ENCODE assay signal across 24 mouse cellular contexts in genomic region chr5:151228367-151229005, GRCm38 (mm10). TPM values are rescaled to one million over a fixed set of nuclear protein-coding genes. Genes with fewer than 3 reads are reported as not detected.
A peak's percentile ranks its signal among the peaks of the same experiment; 100 is the strongest.
DNase-seq lines count a peak whose midpoint lies in the region; ATAC-seq and TF ChIP-seq lines count a peak whose summit lies in the region.
"Had no signal": no experiment of that assay in that cellular context is flagged by ENCODE, and none has a peak within 500 bp of the region (broad histone marks: within the 10 kb centered on the region; RNA-seq: fewer than 3 reads in every experiment).

No protein-coding gene starts in this region.

- no peak overlapping the region for H3K27ac ChIP-seq in forebrain, embryonic 14.5 days (ENCODE audit: low read depth, low read length)
- no peak overlapping the region for H3K27ac ChIP-seq in forebrain, embryonic 11.5 days (ENCODE audit: low read depth, low read length)
- H3K27ac ChIP-seq in intestine, embryonic 14.5 days (ENCODE audit: low read depth), result no peak overlapping the region
- no peak overlapping the region for H3K27ac ChIP-seq in intestine, embryonic 15.5 days
- no peak overlapping the region for H3K27ac ChIP-seq in testis, adult 2 months (ENCODE audit: control insufficient read depth, insufficient read depth, low read depth, low read length)
- H3K27ac ChIP-seq in limb, embryonic 10.5 days, result no peak overlapping the region
- H3K27ac ChIP-seq: hindbrain, embryonic 12.5 days; limb, embryonic 15.5 days; liver, embryonic 14.5 days; stomach, postnatal 0 days had no signal

- peaks cover 6% of the 10 kb centered on the region; the same call in 1 of the 2 replicates for H3K4me1 ChIP-seq in forebrain, embryonic 14.5 days (ENCODE audit: control insufficient read depth, insufficient read depth, low read length)
- 0 out of 2 replicates have a peak, but pooled peaks cover 4% of the 10 kb centered on the region for H3K4me1 ChIP-seq in forebrain, embryonic 11.5 days (replicated peaks; ENCODE audit: control insufficient read depth, insufficient read depth, low read length)
- H3K4me1 ChIP-seq in intestine, embryonic 14.5 days (replicated peaks; ENCODE audit: control insufficient read depth, insufficient read depth, low read length), result peaks cover 3% of the 10 kb centered on the region; the same call in 1 of the 2 replicates
- 0 out of 2 replicates have a peak, but pooled peaks cover 3% of the 10 kb centered on the region for H3K4me1 ChIP-seq in intestine, embryonic 15.5 days (replicated peaks)
- H3K4me1 ChIP-seq in testis, adult 2 months (ENCODE audit: control insufficient read depth, insufficient read depth, low read length), result peaks cover 9% of the 10 kb centered on the region
- peaks cover 11% of the 10 kb centered on the region for H3K4me1 ChIP-seq in limb, embryonic 10.5 days
- H3K4me1 ChIP-seq: heart, embryonic 12.5 days had no signal

- H3K4me2 ChIP-seq in forebrain, embryonic 14.5 days (ENCODE audit: low read length), result no peak overlapping the region
- H3K4me2 ChIP-seq in forebrain, embryonic 11.5 days (ENCODE audit: low read depth, low read length, severe bottlenecking), result no peak overlapping the region
- H3K4me2 ChIP-seq in intestine, embryonic 14.5 days (ENCODE audit: low read length), result no peak overlapping the region
- H3K4me2 ChIP-seq in intestine, embryonic 15.5 days (replicated peaks), result no peak overlapping the region
- H3K4me2 ChIP-seq: heart, embryonic 12.5 days; hindbrain, embryonic 12.5 days; limb, embryonic 15.5 days; lung, embryonic 14.5 days had no signal

- H3K9ac ChIP-seq in forebrain, embryonic 14.5 days (ENCODE audit: low read length), result no peak overlapping the region
- H3K9ac ChIP-seq in forebrain, embryonic 11.5 days (ENCODE audit: low read length), result no peak overlapping the region
- H3K9ac ChIP-seq in intestine, embryonic 14.5 days (ENCODE audit: low read length), result no peak overlapping the region
- H3K9ac ChIP-seq in intestine, embryonic 15.5 days, result no peak overlapping the region
- H3K9ac ChIP-seq: heart, embryonic 12.5 days; hindbrain, embryonic 12.5 days; limb, embryonic 15.5 days; liver, embryonic 14.5 days; lung, embryonic 14.5 days had no signal

- ATAC-seq in forebrain, embryonic 14.5 days, result no peak
- ATAC-seq in forebrain, embryonic 11.5 days (replicated peaks; ENCODE audit: low FRiP score), result no peak
- ATAC-seq in intestine, embryonic 14.5 days (replicated peaks; ENCODE audit: low FRiP score, low TSS enrichment, low read depth), result no peak
- ATAC-seq in intestine, embryonic 15.5 days, result no peak
- ATAC-seq: intestine, postnatal 0 days had no signal

- 54% methylated on average over 13 of the region's 13 CpGs for WGBS in forebrain, embryonic 14.5 days
- 66% methylated on average over 13 of the region's 13 CpGs for WGBS in forebrain, embryonic 11.5 days
- WGBS in intestine, embryonic 14.5 days, result 81% methylated on average over 13 of the region's 13 CpGs
- WGBS in intestine, embryonic 15.5 days, result 78% methylated on average over 13 of the region's 13 CpGs
- 80% methylated on average over 13 of the region's 13 CpGs for WGBS in limb, embryonic 10.5 days

- no peak overlapping the region for H3K4me3 ChIP-seq in forebrain, embryonic 14.5 days (ENCODE audit: low read depth, low read length)
- H3K4me3 ChIP-seq in forebrain, embryonic 11.5 days (ENCODE audit: low read depth, low read length), result no peak overlapping the region
- H3K4me3 ChIP-seq in intestine, embryonic 14.5 days (ENCODE audit: low read depth, low read length), result no peak overlapping the region
- no peak overlapping the region for H3K4me3 ChIP-seq in intestine, embryonic 15.5 days (replicated peaks)
- peak overlapping the region; percentile 30 for H3K4me3 ChIP-seq in testis, adult 2 months (ENCODE audit: control insufficient read depth, low read depth, low read length)
- no peak overlapping the region for H3K4me3 ChIP-seq in limb, embryonic 10.5 days
- H3K4me3 ChIP-seq: heart, embryonic 12.5 days; hindbrain, embryonic 12.5 days; limb, embryonic 15.5 days; megakaryocyte, embryonic 14.5 days had no signal

- H3K36me3 ChIP-seq in forebrain, embryonic 14.5 days (ENCODE audit: control insufficient read depth, insufficient read depth, low read length), result no peaks in the 10 kb centered on the region
- no peaks in the 10 kb centered on the region for H3K36me3 ChIP-seq in forebrain, embryonic 11.5 days (ENCODE audit: control insufficient read depth, insufficient read depth, low read length)
- H3K36me3 ChIP-seq in intestine, embryonic 14.5 days (ENCODE audit: control insufficient read depth, insufficient read depth, low read length), result no peaks in the 10 kb centered on the region
- H3K36me3 ChIP-seq in intestine, embryonic 15.5 days, result no peaks in the 10 kb centered on the region
- H3K36me3 ChIP-seq in testis, adult 2 months (ENCODE audit: control insufficient read depth, insufficient read depth, low read length), result no peaks in the 10 kb centered on the region
- H3K36me3 ChIP-seq in limb, embryonic 10.5 days, result no peaks in the 10 kb centered on the region
- H3K36me3 ChIP-seq: heart, embryonic 12.5 days; hindbrain, embryonic 12.5 days; limb, embryonic 15.5 days had no signal

- peak; percentile 51 for DNase-seq in forebrain, embryonic 14.5 days (ENCODE audit: low spot score)
- DNase-seq in forebrain, embryonic 11.5 days (ENCODE audit: low spot score), result no peak
- DNase-seq in intestine, embryonic 14.5 days (ENCODE audit: low spot score), result peak; percentile 41
- DNase-seq in testis, postnatal 14 days (ENCODE audit: low spot score), result no peak
- peak; percentile 50 for DNase-seq in brain, embryonic 14.5 days (ENCODE audit: low read depth)
- DNase-seq in limb, embryonic 10.5 days (ENCODE audit: low spot score), result no peak
- DNase-seq: adrenal gland, postnatal 25 days; cerebellum, adult 11 months; cerebellum, adult 9-11 months; gastrocnemius, postnatal 10 days; heart, postnatal 10 days; kidney, postnatal 4 days; lung, postnatal 36 days; right cerebral cortex, postnatal 14 days had no signal

- no peaks in the 10 kb centered on the region for H3K9me3 ChIP-seq in forebrain, embryonic 14.5 days (replicated peaks; ENCODE audit: control insufficient read depth, low read length)
- H3K9me3 ChIP-seq in forebrain, embryonic 11.5 days (ENCODE audit: control insufficient read depth, low read length), result no peaks in the 10 kb centered on the region
- H3K9me3 ChIP-seq in intestine, embryonic 14.5 days (ENCODE audit: control insufficient read depth, low read length), result no peaks in the 10 kb centered on the region
- no peaks in the 10 kb centered on the region for H3K9me3 ChIP-seq in intestine, embryonic 15.5 days
- no peaks in the 10 kb centered on the region for H3K9me3 ChIP-seq in limb, embryonic 10.5 days (replicated peaks)
- H3K9me3 ChIP-seq: heart, embryonic 12.5 days; hindbrain, embryonic 12.5 days; limb, embryonic 15.5 days had no signal

- H3K27me3 ChIP-seq in forebrain, embryonic 14.5 days (replicated peaks; ENCODE audit: control insufficient read depth, insufficient read depth, low read length), result no peaks in the 10 kb centered on the region; the same call in 1 of the 2 replicates
- peaks cover 7% of the 10 kb centered on the region for H3K27me3 ChIP-seq in forebrain, embryonic 11.5 days (ENCODE audit: control insufficient read depth, insufficient read depth, low read length)
- H3K27me3 ChIP-seq in intestine, embryonic 14.5 days (replicated peaks; ENCODE audit: control insufficient read depth, insufficient read depth, low read length), result no peaks in the 10 kb centered on the region
- H3K27me3 ChIP-seq in intestine, embryonic 15.5 days (replicated peaks), result no peaks in the 10 kb centered on the region
- H3K27me3 ChIP-seq in testis, adult 2 months (ENCODE audit: control insufficient read depth, insufficient read depth, low read length), result no peaks in the 10 kb centered on the region; the same call in 1 of the 2 replicates
- H3K27me3 ChIP-seq in limb, embryonic 10.5 days (ENCODE audit: low read depth, poor library complexity, severe bottlenecking), result peaks cover 23% of the 10 kb centered on the region

- no peak for TF ChIP-seq CTCF in testis, adult 2 months (IDR thresholded peaks at IDR 0.05; ENCODE audit: control insufficient read depth, insufficient read depth, insufficient replicate concordance, low read depth, low read length)
- no peak for TF ChIP-seq CTCF in brain, embryonic 14.5 days (IDR thresholded peaks at IDR 0.05; ENCODE audit: borderline replicate concordance, extremely low read depth, insufficient read depth, insufficient read length)

- TF ChIP-seq POLR2A in testis, adult 2 months (IDR thresholded peaks at IDR 0.05; ENCODE audit: control insufficient read depth, low read depth, low read length), result peak; percentile 78; the same call in 1 of the 2 replicates
- no peak for TF ChIP-seq POLR2A in brain, embryonic 14.5 days (IDR thresholded peaks at IDR 0.05; ENCODE audit: borderline replicate concordance, extremely low read depth, insufficient read depth, insufficient read length, poor library complexity, severe bottlenecking)

RNA-seq across cellular contexts. Expression of gene Stard13, which starts 5.2 kb away (rescaled TPM):
- 2.0 and 2.9 TPM in 2 replicates for polyA plus RNA-seq in forebrain, embryonic 14.5 days (2014; fragmentation: Nextera tagmentation; extraction: Ambion mirVana)
- polyA plus RNA-seq in forebrain, embryonic 11.5 days (2014; fragmentation: Nextera tagmentation; extraction: Ambion mirVana), result 2.7 and 3.4 TPM in 2 replicates
- polyA plus RNA-seq in intestine, embryonic 14.5 days (2014; fragmentation: Nextera tagmentation; extraction: Ambion mirVana), result 13.0 and 15.3 TPM in 2 replicates
- polyA plus RNA-seq in intestine, embryonic 15.5 days (2015; fragmentation: Nextera tagmentation; extraction: Ambion mirVana), result 12.6 and 13.7 TPM in 2 replicates
- polyA plus RNA-seq in testis, adult 2 months (2012; rRNA removed), result 3.3 and 4.9 TPM in 2 replicates
- 3.1 and 6.6 TPM in 2 replicates for polyA plus RNA-seq in brain, embryonic 14.5 days (2012; rRNA removed)
- polyA plus RNA-seq in limb, embryonic 10.5 days (2016; fragmentation: Nextera tagmentation; extraction: Ambion mirVana), result 1.8 and 3.4 TPM in 2 replicates

Comparison
In these comparisons a context has a peak if more than half of its experiments do, and no peak if none do; other contexts are left out.
1. DNase-seq: peak in forebrain, embryonic 14.5 days (single experiment), intestine, embryonic 14.5 days (single experiment) and brain, embryonic 14.5 days (single experiment); none in forebrain, embryonic 11.5 days (single experiment), testis, postnatal 14 days (single experiment) and limb, embryonic 10.5 days (single experiment).